Mouse (Mus musculus): ENCODE results near the gene Pnpla1. TPM values are rescaled to one million over a fixed set of nuclear protein-coding genes. Genes with fewer than 3 reads are reported as not detected.
"Not testable (repeated sequence)": the region's sequence is repeated elsewhere in the genome, so short reads cannot be mapped to it uniquely, and the experiment has no call there.

The Pnpla1 gene
- not detected in 2 replicates for polyA plus RNA-seq (2011; ENCODE audit: insufficient read length, low read depth, missing spikeins)

DNA sequence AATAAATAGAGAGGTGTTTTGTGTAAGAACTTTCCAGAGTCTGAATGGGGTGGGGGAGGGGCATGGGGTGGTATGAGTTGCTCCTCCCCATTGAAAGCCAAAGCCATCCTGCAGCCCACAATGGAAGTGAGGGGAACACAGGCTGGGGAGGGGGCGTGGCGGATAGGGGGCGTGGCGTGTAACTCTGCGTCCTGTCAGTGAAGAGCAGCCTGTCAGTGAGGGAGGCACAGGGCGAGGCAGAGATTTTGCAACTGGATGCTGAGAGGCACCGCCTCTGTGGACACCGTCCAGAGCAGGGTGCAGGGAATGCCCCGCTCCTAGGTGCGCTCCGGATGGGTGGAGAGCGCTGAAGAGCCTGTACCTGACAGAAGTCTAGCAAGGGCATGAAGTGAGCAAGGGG lies at the start of gene Pnpla1:
Pnpla1 (plus strand) TSS at position 207 of the 400 bp plus-strand sequence.
- Histone ChIP-seq H3K4me3 (ENCODE audit: insufficient read depth, low read length) (no peak within 1 kb of the TSS), H3K27ac (ENCODE audit: insufficient read depth, low read length) (no peak within 1 kb of the TSS), H3K4me1 (ENCODE audit: control insufficient read depth, insufficient read depth, low read length) (no peaks in the 10 kb centered on the region)
- TF ChIP-seq POLR2A (IDR thresholded peaks at IDR 0.05; ENCODE audit: low read depth, low read length) (no peak), CTCF (IDR thresholded peaks at IDR 0.05; ENCODE audit: borderline replicate concordance, insufficient read depth, low read length) (no peak)

GRCm38 (mm10) chr17:28808714-28809113 lies 49.5 kb upstream of the Pnpla1 start:
- TF ChIP-seq POLR2A (IDR thresholded peaks at IDR 0.05; ENCODE audit: low read depth, low read length) (no peak), CTCF (IDR thresholded peaks at IDR 0.05; ENCODE audit: borderline replicate concordance, insufficient read depth, low read length) (no peak)
- H3K4me3 ChIP-seq (ENCODE audit: insufficient read depth, low read length), result no peak overlapping the region
- no peak overlapping the region for H3K27ac ChIP-seq (ENCODE audit: insufficient read depth, low read length)
- no peaks in the 10 kb centered on the region for H3K4me1 ChIP-seq (ENCODE audit: control insufficient read depth, insufficient read depth, low read length)

GRCm38 (mm10) chr17:28809175-28809831 lies 48.9 kb upstream of the Pnpla1 start:
- no peak for TF ChIP-seq POLR2A (IDR thresholded peaks at IDR 0.05; ENCODE audit: low read depth, low read length)
- no peak for TF ChIP-seq CTCF (IDR thresholded peaks at IDR 0.05; ENCODE audit: borderline replicate concordance, insufficient read depth, low read length)
- Histone ChIP-seq H3K4me3 (ENCODE audit: insufficient read depth, low read length) (no peak overlapping the region), H3K4me1 (ENCODE audit: control insufficient read depth, insufficient read depth, low read length) (no peaks in the 10 kb centered on the region), H3K27ac (ENCODE audit: insufficient read depth, low read length) (no peak overlapping the region)

DNA sequence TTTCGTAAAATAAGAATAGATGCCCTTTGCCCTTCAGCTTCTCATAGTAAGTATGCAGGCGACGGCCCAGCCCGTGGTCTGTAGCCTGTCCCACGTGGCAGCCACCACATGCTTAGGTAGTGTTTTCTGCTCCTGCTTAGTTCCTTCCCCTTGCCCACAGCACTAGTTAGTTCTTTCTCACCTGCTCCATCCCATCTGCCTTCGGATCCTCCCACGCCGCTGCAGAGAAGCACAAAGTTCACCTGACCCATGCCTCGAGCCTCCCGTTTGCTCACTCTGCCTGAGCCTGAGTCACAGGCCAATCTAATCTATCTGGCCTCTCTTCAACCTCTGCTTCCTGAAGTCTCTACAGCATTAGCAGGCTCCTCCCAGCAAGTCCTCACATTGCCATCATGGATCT lies 45.9 kb upstream of the Pnpla1 start:
- H3K4me1 ChIP-seq (ENCODE audit: control insufficient read depth, insufficient read depth, low read length), result no peaks in the 10 kb centered on the region
- H3K4me3 ChIP-seq (ENCODE audit: insufficient read depth, low read length), result no peak overlapping the region
- TF ChIP-seq CTCF (IDR thresholded peaks at IDR 0.05; ENCODE audit: borderline replicate concordance, insufficient read depth, low read length) (no peak), POLR2A (IDR thresholded peaks at IDR 0.05; ENCODE audit: low read depth, low read length) (no peak)
- H3K27ac ChIP-seq (ENCODE audit: insufficient read depth, low read length), result no peak overlapping the region

DNA sequence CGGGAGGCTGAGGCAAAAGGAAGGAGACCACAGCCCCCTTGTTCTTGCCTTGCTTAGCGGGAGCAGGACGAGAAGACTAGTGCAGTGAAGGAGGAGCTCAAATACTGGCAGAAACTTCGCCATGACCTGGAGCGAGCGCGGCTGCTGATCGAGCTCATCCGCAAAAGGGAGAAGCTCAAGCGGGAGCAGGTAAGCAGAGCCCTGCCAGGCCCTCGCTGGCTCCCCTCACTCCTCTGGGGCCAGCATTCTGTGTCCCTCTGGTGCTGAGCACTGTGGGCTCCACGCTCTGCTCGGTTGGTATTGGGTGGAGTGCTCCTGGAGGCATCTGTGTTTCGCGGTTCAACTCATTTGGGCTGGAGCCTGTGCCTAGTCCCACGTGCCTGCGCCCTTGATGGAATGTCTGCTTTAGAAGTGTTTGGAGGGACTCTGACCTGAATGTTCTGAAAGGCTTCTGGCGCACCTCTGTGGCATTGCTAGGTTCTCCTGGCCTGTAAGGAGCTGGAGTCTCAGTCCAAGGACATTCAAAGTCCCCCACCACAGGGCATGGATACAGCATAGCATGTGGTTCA lies 43.6 kb upstream of the Pnpla1 start:
- no peak overlapping the region for H3K4me3 ChIP-seq (ENCODE audit: insufficient read depth, low read length)
- no peaks in the 10 kb centered on the region for H3K4me1 ChIP-seq (ENCODE audit: control insufficient read depth, insufficient read depth, low read length)
- no peak for TF ChIP-seq POLR2A (IDR thresholded peaks at IDR 0.05; ENCODE audit: low read depth, low read length)
- no peak for TF ChIP-seq CTCF (IDR thresholded peaks at IDR 0.05; ENCODE audit: borderline replicate concordance, insufficient read depth, low read length)
- H3K27ac ChIP-seq (ENCODE audit: insufficient read depth, low read length), result no peak overlapping the region

DNA sequence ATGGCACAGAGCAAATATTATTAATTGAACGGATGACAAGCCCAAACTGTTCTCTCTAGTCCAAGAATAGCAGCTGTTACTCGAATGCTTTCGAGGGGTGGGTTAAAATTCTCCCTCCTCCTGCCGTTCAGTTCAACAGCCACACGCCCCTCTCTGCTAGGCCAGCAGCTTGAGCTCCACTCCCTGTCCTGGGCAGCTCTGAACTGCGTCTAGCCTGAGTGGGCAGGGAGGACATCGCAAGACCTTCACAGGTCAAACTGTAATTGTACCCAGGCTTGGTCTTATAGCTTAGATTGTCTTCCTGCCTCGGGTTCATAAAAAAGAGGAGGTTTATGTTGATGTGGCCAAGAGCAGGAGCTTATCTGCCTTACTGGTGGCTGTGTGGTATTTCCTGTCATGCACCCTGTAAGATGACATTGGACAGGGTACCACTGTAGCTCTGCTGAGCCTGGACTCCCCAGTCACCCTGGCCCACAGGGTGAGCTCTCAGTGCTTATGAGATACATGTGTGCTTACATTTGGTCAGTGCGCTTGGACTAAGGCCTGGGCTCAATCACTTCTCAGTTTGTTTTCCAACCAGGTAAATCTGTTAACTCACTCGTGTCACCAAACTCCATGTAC lies 42.7 kb upstream of the Pnpla1 start:
- Histone ChIP-seq H3K4me3 (ENCODE audit: insufficient read depth, low read length) (no peak overlapping the region), H3K27ac (ENCODE audit: insufficient read depth, low read length) (no peak overlapping the region), H3K4me1 (ENCODE audit: control insufficient read depth, insufficient read depth, low read length) (no peaks in the 10 kb centered on the region)
- TF ChIP-seq CTCF (IDR thresholded peaks at IDR 0.05; ENCODE audit: borderline replicate concordance, insufficient read depth, low read length) (no peak), POLR2A (IDR thresholded peaks at IDR 0.05; ENCODE audit: low read depth, low read length) (no peak)

- H3K4me1 ChIP-seq (ENCODE audit: control insufficient read depth, insufficient read depth, low read length); H3K4me3 ChIP-seq (ENCODE audit: insufficient read depth, low read length); H3K27ac ChIP-seq (ENCODE audit: insufficient read depth, low read length): not testable (repeated sequence)
Measured at GRCm38 (mm10) chr17:28816326-28816725, 41.9 kb upstream of the Pnpla1 start.

- Histone ChIP-seq H3K4me1 (ENCODE audit: control insufficient read depth, insufficient read depth, low read length) (no peaks in the 10 kb centered on the region), H3K4me3 (ENCODE audit: insufficient read depth, low read length) (no peak overlapping the region), H3K27ac (ENCODE audit: insufficient read depth, low read length) (no peak overlapping the region)
- TF ChIP-seq CTCF (IDR thresholded peaks at IDR 0.05; ENCODE audit: borderline replicate concordance, insufficient read depth, low read length) (no peak), POLR2A (IDR thresholded peaks at IDR 0.05; ENCODE audit: low read depth, low read length) (no peak)
Measured at GRCm38 (mm10) chr17:28816875-28817811, 41.1 kb upstream of the Pnpla1 start.

DNA sequence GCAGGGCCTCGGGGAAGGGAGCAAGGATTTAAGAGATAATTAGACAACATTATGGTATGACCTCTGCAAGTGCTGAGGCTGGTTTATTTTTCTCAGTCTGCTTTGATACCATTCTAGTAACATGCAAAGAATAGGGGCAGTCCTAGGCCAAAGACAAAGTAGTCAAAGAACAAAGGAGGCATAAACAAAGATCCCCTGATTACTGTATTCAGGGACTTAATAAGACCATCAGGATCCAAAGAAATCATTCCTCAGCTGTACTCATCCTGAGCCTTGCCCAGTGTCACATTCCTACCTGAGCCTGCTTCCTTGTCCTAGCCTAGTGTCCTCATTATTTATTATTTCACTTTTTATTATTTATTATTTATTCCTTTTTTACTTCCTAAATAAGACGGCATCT lies 38.0 kb upstream of the Pnpla1 start:
- TF ChIP-seq CTCF (IDR thresholded peaks at IDR 0.05; ENCODE audit: borderline replicate concordance, insufficient read depth, low read length), result no peak
- Histone ChIP-seq H3K4me1 (ENCODE audit: control insufficient read depth, insufficient read depth, low read length) (no peaks in the 10 kb centered on the region), H3K27ac (ENCODE audit: insufficient read depth, low read length) (no peak overlapping the region), H3K4me3 (ENCODE audit: insufficient read depth, low read length) (no peak overlapping the region)

Data from embryonic fibroblast, embryonic 13.5 days (primary cell).